Mouse (Mus musculus): ENCODE measurements around the gene Gm3543.
"Not testable (repeated sequence)": the region's sequence is repeated elsewhere in the genome, so short reads cannot be mapped to it uniquely, and the experiment has no call there.

The Gm3543 gene

DNA sequence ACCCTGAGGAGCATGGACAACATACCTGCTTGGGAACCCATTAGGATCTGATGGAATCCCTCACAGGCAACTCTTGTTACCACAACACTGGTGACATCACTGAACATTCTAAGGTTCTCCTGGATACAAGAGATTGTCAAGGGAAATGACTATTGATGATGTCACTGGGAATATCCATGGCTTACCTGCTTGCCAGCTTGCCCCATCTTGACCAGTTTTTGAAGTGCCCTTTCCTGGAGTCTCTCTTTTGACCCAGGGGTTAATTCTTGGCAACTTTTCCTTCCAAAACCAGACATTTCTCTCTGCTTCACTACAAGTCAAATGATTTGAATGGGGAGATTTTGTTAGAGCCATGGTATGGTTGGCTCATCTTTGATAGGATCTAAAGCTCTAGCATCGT lies at the start of gene Gm3543:
Gene Gm3543, minus strand, starts transcription at position 101 of the 400 bp plus-strand sequence.
- not testable (repeated sequence) for DNase-seq

DNA sequence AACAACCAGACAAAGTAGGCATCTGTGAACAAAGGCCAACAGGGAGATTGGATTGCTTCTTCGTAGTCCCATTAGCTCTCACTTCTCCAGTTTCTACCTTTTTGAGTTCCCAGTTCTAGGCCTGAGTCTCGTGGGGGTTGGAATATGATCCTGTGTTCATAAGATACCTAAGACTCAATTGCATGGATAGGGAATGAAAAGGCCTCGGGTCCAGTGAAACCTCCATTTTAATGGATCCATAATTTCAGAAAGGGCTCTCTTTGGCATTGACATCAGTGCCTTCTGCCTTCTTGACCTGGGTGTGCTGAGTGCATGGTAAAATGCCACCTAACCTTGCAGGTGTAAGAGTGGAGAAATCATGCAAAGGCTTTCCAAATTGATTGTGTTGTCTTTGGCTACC lies 14.5 kb downstream of the Gm3543 start:
- not testable (repeated sequence) for DNase-seq

DNA sequence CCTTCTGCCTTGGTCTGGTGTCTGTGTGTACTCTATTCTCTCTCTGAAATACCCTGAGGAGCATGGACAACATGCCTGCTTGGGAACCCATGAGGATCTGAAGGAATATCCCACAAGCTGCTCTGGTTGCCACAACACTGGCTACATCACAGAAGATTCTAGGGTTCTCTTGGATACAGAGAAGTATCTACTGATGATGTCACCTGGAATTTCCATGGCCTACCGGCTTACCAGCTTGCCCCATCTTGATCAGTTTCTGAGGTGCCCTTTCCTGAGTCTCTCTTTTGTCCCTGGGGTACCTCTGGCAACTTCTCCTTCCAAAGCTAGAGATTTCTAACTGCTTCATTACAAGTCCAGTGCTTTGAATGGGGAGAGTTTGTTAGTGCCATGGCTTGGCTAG lies 15.3 kb downstream of the Gm3543 start, which contains the start of gene Gm6401:
Gene Gm6401, minus strand, starts transcription at position 101 of the 400 bp plus-strand sequence.
- not testable (repeated sequence) for DNase-seq

DNA sequence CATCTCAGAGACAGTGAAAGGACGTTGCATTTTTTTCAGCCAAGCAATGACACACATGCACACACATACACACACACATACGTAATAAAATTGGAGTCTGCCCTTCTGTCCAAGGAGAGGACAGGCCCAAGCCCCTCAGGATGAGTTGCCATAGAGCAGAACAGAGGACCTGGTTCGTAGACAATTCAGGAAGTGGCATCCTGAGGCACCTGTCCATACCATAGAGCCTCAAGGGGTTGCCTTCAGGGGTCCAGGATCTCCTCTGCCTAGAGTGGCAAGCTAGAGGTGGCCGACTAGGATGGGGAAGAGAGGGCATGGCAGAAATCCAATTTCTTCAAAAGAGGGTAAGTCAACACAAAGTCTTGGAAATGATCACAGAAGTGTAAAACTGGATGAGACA lies 19.0 kb downstream of the Gm3543 start:
- DNase-seq, result not testable (repeated sequence)

DNA sequence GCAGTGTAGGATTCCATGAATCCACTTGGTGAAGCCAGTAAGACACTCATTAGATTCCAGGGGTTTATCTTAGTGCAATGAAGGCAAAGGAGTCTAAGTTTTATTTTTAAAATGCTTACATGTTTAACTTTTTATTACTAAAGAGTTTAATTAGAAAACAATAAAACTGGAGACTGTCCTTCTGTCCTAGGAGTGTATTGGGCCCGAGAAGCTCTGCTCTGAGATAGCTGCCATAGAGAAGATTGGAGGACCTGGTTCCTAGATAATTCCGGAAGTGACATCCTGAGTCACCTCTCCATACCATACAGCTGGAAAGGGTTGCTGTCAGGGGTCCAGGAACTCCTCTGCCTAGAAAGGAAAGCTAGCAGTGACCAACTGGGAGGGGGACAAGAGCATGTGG lies 39.4 kb downstream of the Gm3543 start, which contains the start of gene 1700024B05Rik:
Gene 1700024B05Rik, plus strand, starts transcription at position 301 of the 400 bp plus-strand sequence.
- not testable (repeated sequence) for DNase-seq
